Comparison of ENCODE assay signal across 8 mouse cellular contexts in the genomic region with DNA sequence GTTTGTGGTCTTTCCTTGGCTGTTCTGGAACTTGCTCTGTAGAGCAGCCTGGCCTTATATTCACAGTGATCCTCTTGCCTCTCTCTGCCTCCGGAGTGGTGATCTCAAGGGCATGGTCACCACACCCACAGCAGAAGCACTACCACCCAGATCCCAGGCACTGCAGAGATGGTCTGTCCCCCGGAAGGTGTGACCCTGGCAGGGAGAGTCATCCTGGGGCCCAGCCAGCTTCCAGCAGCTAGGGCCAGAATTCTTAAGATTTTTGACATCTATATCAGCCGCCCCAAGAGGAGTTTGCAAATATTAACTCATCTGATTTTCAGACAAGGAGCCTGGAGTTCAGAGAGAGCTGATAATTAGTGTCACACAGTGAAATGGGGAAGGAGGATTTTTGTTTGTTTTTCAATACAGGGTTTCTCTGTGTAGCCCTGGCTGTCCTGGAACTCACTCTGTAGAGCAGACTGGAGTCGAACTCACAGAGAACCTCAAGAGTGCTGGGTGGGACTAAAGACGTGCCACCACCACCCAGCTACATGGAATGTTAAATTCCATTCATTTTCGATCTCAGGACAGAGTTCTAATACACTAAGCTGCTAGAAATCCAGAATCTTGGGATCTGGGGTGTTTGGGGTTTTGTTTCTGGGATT. TPM values are rescaled to one million over a fixed set of nuclear protein-coding genes. Genes with fewer than 3 reads are reported as not detected.
DNase-seq lines count a peak whose midpoint lies in the region; ATAC-seq and TF ChIP-seq lines count a peak whose summit lies in the region.

No protein-coding gene starts in this region.

- TF ChIP-seq CTCF in spleen, adult 2 months (IDR thresholded peaks at IDR 0.05; ENCODE audit: extremely low read depth, insufficient read depth, insufficient read length, insufficient replicate concordance): no peak

- 24% methylated on average over 6 of the region's 6 CpGs for WGBS in spleen, adult 2 months
- 28% methylated on average over 6 of the region's 6 CpGs for WGBS in heart, embryonic 11.5 days (ENCODE audit: insufficient replicate concordance)
- 27% methylated on average over 6 of the region's 6 CpGs for WGBS in limb, embryonic 15.5 days

- peaks cover 5% of the 10 kb centered on the region for H3K36me3 ChIP-seq in spleen, adult 2 months (ENCODE audit: control insufficient read depth, insufficient read depth, low read length)
- peaks cover 7% of the 10 kb centered on the region for H3K36me3 ChIP-seq in heart, embryonic 11.5 days (ENCODE audit: control insufficient read depth, insufficient read depth, low read length)
- H3K36me3 ChIP-seq in limb, embryonic 15.5 days: peaks cover 9% of the 10 kb centered on the region
- no peaks in the 10 kb centered on the region for H3K36me3 ChIP-seq in myocyte (ENCODE audit: control insufficient read depth, insufficient read depth)

- peak overlapping the region; percentile 98 for H3K4me2 ChIP-seq in heart, embryonic 11.5 days
- peak overlapping the region; percentile 92 for H3K4me2 ChIP-seq in limb, embryonic 15.5 days
- peak overlapping the region; percentile 86 for H3K4me2 ChIP-seq in myocyte (ENCODE audit: low read depth)

- peak overlapping the region; percentile 75 for H3K9ac ChIP-seq in heart, embryonic 11.5 days (ENCODE audit: low read depth, low read length)
- H3K9ac ChIP-seq in limb, embryonic 15.5 days: 0 out of 2 replicates have a peak overlapping the region, but pooled peaks have one; percentile 41

- DNase-seq in spleen, adult 2 months (ENCODE audit: low read depth in 1 of 2, low spot score in 2 of 2): no peak
- no peak for DNase-seq in spleen, adult 12 weeks (ENCODE audit: low spot score)
- DNase-seq in cerebellum, postnatal 10 days: peak; percentile 59 to 64
- DNase-seq in layer of hippocampus, adult 9-10 months (ENCODE audit: low spot score): no peak
- DNase-seq in embryo, embryonic 10 days (ENCODE audit: low spot score): no peak

- H3K9me3 ChIP-seq in heart, embryonic 11.5 days (replicated peaks; ENCODE audit: control insufficient read depth, low read length): no peaks in the 10 kb centered on the region
- H3K9me3 ChIP-seq in limb, embryonic 15.5 days: no peaks in the 10 kb centered on the region

- H3K4me3 ChIP-seq in spleen, adult 2 months (ENCODE audit: extremely low read depth, insufficient read depth, insufficient read length): no peak overlapping the region; the same call in 1 of the 2 replicates
- peak overlapping the region; percentile 79 for H3K4me3 ChIP-seq in heart, embryonic 11.5 days (ENCODE audit: low read depth, low read length)
- H3K4me3 ChIP-seq in limb, embryonic 15.5 days: peak overlapping the region; percentile 81
- H3K4me3 ChIP-seq in myocyte: peak overlapping the region; percentile 74

- H3K79me2 ChIP-seq in myocyte (ENCODE audit: control insufficient read depth, insufficient read depth): peaks cover 39% of the 10 kb centered on the region

- peak overlapping the region; percentile 95 for H3K27ac ChIP-seq in spleen, adult 2 months (ENCODE audit: insufficient read depth, low read length)
- H3K27ac ChIP-seq in heart, embryonic 11.5 days (ENCODE audit: low read depth, low read length): peak overlapping the region; percentile 96
- H3K27ac ChIP-seq in limb, embryonic 15.5 days: peak overlapping the region; percentile 99

- no peak overlapping the region for H3ac ChIP-seq in myocyte (ENCODE audit: control insufficient read depth, insufficient read length)

- ATAC-seq in heart, embryonic 11.5 days (replicated peaks; ENCODE audit: insufficient number of reproducible peaks, low FRiP score, low TSS enrichment): no peak
- no peak for ATAC-seq in limb, embryonic 15.5 days (ENCODE audit: insufficient number of reproducible peaks, low FRiP score, low TSS enrichment, low read depth)

- no peak for TF ChIP-seq POLR2A in spleen, adult 2 months (IDR thresholded peaks at IDR 0.05; ENCODE audit: low read depth, low read length)
- TF ChIP-seq POLR2A in myocyte (IDR thresholded peaks at IDR 0.05; ENCODE audit: insufficient read length, low read depth): peak; percentile 34

- peaks cover 38% of the 10 kb centered on the region for H3K4me1 ChIP-seq in spleen, adult 2 months (ENCODE audit: control insufficient read depth, insufficient read depth, insufficient read length)
- peaks cover 48% of the 10 kb centered on the region for H3K4me1 ChIP-seq in heart, embryonic 11.5 days (ENCODE audit: control insufficient read depth, insufficient read depth, low read length)
- H3K4me1 ChIP-seq in limb, embryonic 15.5 days: peaks cover 62% of the 10 kb centered on the region

- H3K27me3 ChIP-seq in spleen, adult 2 months (ENCODE audit: control insufficient read depth, insufficient read depth, low read length): no peaks in the 10 kb centered on the region
- no peaks in the 10 kb centered on the region for H3K27me3 ChIP-seq in heart, embryonic 11.5 days (ENCODE audit: control insufficient read depth, insufficient read depth, low read length)
- H3K27me3 ChIP-seq in limb, embryonic 15.5 days: no peaks in the 10 kb centered on the region
- H3K27me3 ChIP-seq in myocyte (ENCODE audit: control insufficient read depth, insufficient read depth, insufficient read length): no peaks in the 10 kb centered on the region

TF ChIP-seq in myocyte, 11 proteins besides CTCF, POLR2A, EP300 and RAD21:
- no peak for TF ChIP-seq MYOG (IDR thresholded peaks at IDR 0.05; ENCODE audit: control insufficient read depth in 1 of 3, insufficient read depth in 1 of 3, insufficient read length in 2 of 3, low read depth in 2 of 3)

RNA-seq across cellular contexts. Expression of a gene that starts 2.0 kb away (rescaled TPM):
- polyA plus RNA-seq in spleen, adult 2 months (2012; rRNA removed): 297 and 409 TPM in 2 replicates
- 405 and 420 TPM in 2 replicates for polyA plus RNA-seq in heart, embryonic 11.5 days (2014; fragmentation: Nextera tagmentation; extraction: Ambion mirVana)
- polyA plus RNA-seq in limb, embryonic 15.5 days (2015; fragmentation: Nextera tagmentation; extraction: Ambion mirVana): 264 and 270 TPM in 2 replicates
- 109 TPM for polyA plus RNA-seq in myocyte (2012; fragmentation: generic; extraction: Trizol)

RNA-seq across cellular contexts. Expression of a gene that starts 2.2 kb away (rescaled TPM):
- 266 and 371 TPM in 2 replicates for polyA plus RNA-seq in spleen, adult 2 months (2012; rRNA removed)
- 12.8 and 15.6 TPM in 2 replicates for polyA plus RNA-seq in heart, embryonic 11.5 days (2014; fragmentation: Nextera tagmentation; extraction: Ambion mirVana)
- polyA plus RNA-seq in limb, embryonic 15.5 days (2015; fragmentation: Nextera tagmentation; extraction: Ambion mirVana): 19.3 and 20.1 TPM in 2 replicates
- polyA plus RNA-seq in myocyte (2012; fragmentation: generic; extraction: Trizol): 152 TPM

RNA-seq across cellular contexts. Expression of a gene that starts 9.9 kb away (rescaled TPM):
- polyA plus RNA-seq in spleen, adult 2 months (2012; rRNA removed): 50.4 and 64.5 TPM in 2 replicates
- polyA plus RNA-seq in heart, embryonic 11.5 days (2014; fragmentation: Nextera tagmentation; extraction: Ambion mirVana): 2.1 and 2.8 TPM in 2 replicates
- polyA plus RNA-seq in limb, embryonic 15.5 days (2015; fragmentation: Nextera tagmentation; extraction: Ambion mirVana): 3.3 and 3.4 TPM in 2 replicates
- 15.6 TPM for polyA plus RNA-seq in myocyte (2012; fragmentation: generic; extraction: Trizol)

RNA-seq across cellular contexts. Expression of a gene that starts 15.8 kb away (rescaled TPM):
- polyA plus RNA-seq in spleen, adult 2 months (2012; rRNA removed): 0.12 and 0.16 TPM in 2 replicates
- polyA plus RNA-seq in heart, embryonic 11.5 days (2014; fragmentation: Nextera tagmentation; extraction: Ambion mirVana): 0.19 and 0.20 TPM in 2 replicates
- 0.40 and 0.64 TPM in 2 replicates for polyA plus RNA-seq in limb, embryonic 15.5 days (2015; fragmentation: Nextera tagmentation; extraction: Ambion mirVana)
- polyA plus RNA-seq in myocyte (2012; fragmentation: generic; extraction: Trizol): 0.73 TPM

RNA-seq across cellular contexts. Expression of a gene that starts 26.4 kb away (rescaled TPM):
- polyA plus RNA-seq in spleen, adult 2 months (2012; rRNA removed): 41.2 and 51.6 TPM in 2 replicates
- 89.8 and 97.6 TPM in 2 replicates for polyA plus RNA-seq in heart, embryonic 11.5 days (2014; fragmentation: Nextera tagmentation; extraction: Ambion mirVana)
- 81.7 and 83.6 TPM in 2 replicates for polyA plus RNA-seq in limb, embryonic 15.5 days (2015; fragmentation: Nextera tagmentation; extraction: Ambion mirVana)
- 35.1 TPM for polyA plus RNA-seq in myocyte (2012; fragmentation: generic; extraction: Trizol)

Comparison
In these comparisons a context has a peak if more than half of its experiments do, and no peak if none do; other contexts are left out.
1. DNase-seq: peak in cerebellum, postnatal 10 days (2 of 2); none in spleen, adult 2 months (0 of 2), spleen, adult 12 weeks (single experiment), layer of hippocampus, adult 9-10 months (single experiment) and embryo, embryonic 10 days (single experiment).
2. Peak in every context shown above with its lines, with median percentiles within 50 percentile points of each other: H3K27ac ChIP-seq and H3K4me2 ChIP-seq.